24 mouse cellular contexts compared by ENCODE assay signal in genomic region chr3:55769308-55769707, GRCm38 (mm10). TPM values are rescaled to one million over a fixed set of nuclear protein-coding genes. Genes with fewer than 3 reads are reported as not detected.
DNase-seq lines count a peak whose midpoint lies in the region; ATAC-seq lines count a peak whose summit lies in the region.
"Had no signal": no experiment of that assay in that cellular context is flagged by ENCODE, and none has a peak within 500 bp of the region (broad histone marks: within the 10 kb centered on the region; RNA-seq: fewer than 3 reads in every experiment).

No protein-coding gene starts in this region.

- 0 out of 2 replicates have a peak, but pooled peaks cover 4% of the 10 kb centered on the region for H3K36me3 ChIP-seq in hindbrain, embryonic 14.5 days (replicated peaks; ENCODE audit: control insufficient read depth, insufficient read depth)
- no peaks in the 10 kb centered on the region for H3K36me3 ChIP-seq in hindbrain, embryonic 10.5 days
- H3K36me3 ChIP-seq in neural tube, embryonic 13.5 days, result 0 out of 2 replicates have a peak, but pooled peaks cover 5% of the 10 kb centered on the region
- no peaks in the 10 kb centered on the region for H3K36me3 ChIP-seq in neural tube, embryonic 15.5 days
- H3K36me3 ChIP-seq: forebrain, embryonic 10.5 days; heart, embryonic 10.5 days; heart, embryonic 13.5 days; hindbrain, embryonic 12.5 days had no signal

- H3K4me3 ChIP-seq in hindbrain, embryonic 14.5 days (replicated peaks; ENCODE audit: low read length), result no peak overlapping the region
- H3K4me3 ChIP-seq in hindbrain, embryonic 10.5 days, result no peak overlapping the region
- no peak overlapping the region for H3K4me3 ChIP-seq in neural tube, embryonic 13.5 days
- no peak overlapping the region for H3K4me3 ChIP-seq in neural tube, embryonic 15.5 days (replicated peaks)
- H3K4me3 ChIP-seq: embryonic facial prominence, embryonic 13.5 days; forebrain, embryonic 10.5 days; forebrain, embryonic 13.5 days; heart, adult 2 months; heart, embryonic 10.5 days; heart, embryonic 13.5 days; hindbrain, embryonic 12.5 days had no signal

- H3K4me1 ChIP-seq in hindbrain, embryonic 14.5 days (replicated peaks; ENCODE audit: control insufficient read depth, insufficient read depth, low read length), result peaks cover 10% of the 10 kb centered on the region
- H3K4me1 ChIP-seq in hindbrain, embryonic 10.5 days (replicated peaks), result 0 out of 2 replicates have a peak, but pooled peaks cover 4% of the 10 kb centered on the region
- peaks cover 10% of the 10 kb centered on the region for H3K4me1 ChIP-seq in neural tube, embryonic 13.5 days (replicated peaks)
- peaks cover 9% of the 10 kb centered on the region for H3K4me1 ChIP-seq in neural tube, embryonic 15.5 days
- H3K4me1 ChIP-seq: forebrain, embryonic 10.5 days; heart, embryonic 10.5 days; heart, embryonic 13.5 days; hindbrain, embryonic 12.5 days had no signal

- no peaks in the 10 kb centered on the region for H3K9me3 ChIP-seq in hindbrain, embryonic 14.5 days (ENCODE audit: control insufficient read depth, low read length)
- H3K9me3 ChIP-seq in hindbrain, embryonic 10.5 days, result no peaks in the 10 kb centered on the region
- no peaks in the 10 kb centered on the region for H3K9me3 ChIP-seq in neural tube, embryonic 13.5 days
- H3K9me3 ChIP-seq in neural tube, embryonic 15.5 days (replicated peaks), result no peaks in the 10 kb centered on the region
- H3K9me3 ChIP-seq: embryonic facial prominence, embryonic 13.5 days; forebrain, embryonic 10.5 days; forebrain, embryonic 13.5 days; heart, embryonic 10.5 days; heart, embryonic 13.5 days; hindbrain, embryonic 12.5 days had no signal

- 48% methylated on average over 2 of the region's 2 CpGs for WGBS in hindbrain, embryonic 14.5 days
- 77% methylated on average over 2 of the region's 2 CpGs for WGBS in hindbrain, embryonic 10.5 days
- WGBS in neural tube, embryonic 13.5 days, result 19% methylated on average over 2 of the region's 2 CpGs
- WGBS in neural tube, embryonic 15.5 days, result 12% methylated on average over 2 of the region's 2 CpGs

- peak; percentile 55; the same call in 1 of the 2 replicates for ATAC-seq in hindbrain, embryonic 14.5 days (ENCODE audit: low FRiP score)
- ATAC-seq in neural tube, embryonic 13.5 days (ENCODE audit: low read depth), result peak; percentile 57; the same call in 1 of the 2 replicates
- peak; percentile 45; the same call in 1 of the 2 replicates for ATAC-seq in neural tube, embryonic 15.5 days (ENCODE audit: low FRiP score)
- ATAC-seq: forebrain, embryonic 13.5 days; forebrain, embryonic 16.5 days; Patski had no signal

- no peak overlapping the region for H3K9ac ChIP-seq in hindbrain, embryonic 14.5 days
- H3K9ac ChIP-seq in neural tube, embryonic 13.5 days, result no peak overlapping the region
- no peak overlapping the region for H3K9ac ChIP-seq in neural tube, embryonic 15.5 days (replicated peaks)
- H3K9ac ChIP-seq: embryonic facial prominence, embryonic 13.5 days; forebrain, embryonic 13.5 days; heart, embryonic 13.5 days; hindbrain, embryonic 12.5 days had no signal

- DNase-seq in hindbrain, embryonic 14.5 days (ENCODE audit: low spot score), result no peak
- no peak for DNase-seq in hindbrain, embryonic 10.5 days (ENCODE audit: low spot score)
- DNase-seq in layer of hippocampus, adult 9-11 months, result peak; percentile 67
- DNase-seq in layer of hippocampus, adult 11-12 months (ENCODE audit: low spot score), result no peak
- no peak for DNase-seq in right cerebral cortex, postnatal 36 days (ENCODE audit: low spot score in 2 of 2)
- DNase-seq: adrenal gland, postnatal 36 days; cerebellum, adult 18-20 months; cerebellum, adult 9-10 months; cerebellum, postnatal 25 days; gastrocnemius, postnatal 10 days; gastrocnemius, postnatal 36 days; heart, adult 2 months; heart, postnatal 14 days; heart, postnatal 4 days had no signal

- H3K27ac ChIP-seq in hindbrain, embryonic 14.5 days, result no peak overlapping the region
- H3K27ac ChIP-seq in hindbrain, embryonic 10.5 days, result no peak overlapping the region
- H3K27ac ChIP-seq in neural tube, embryonic 13.5 days (replicated peaks), result no peak overlapping the region
- no peak overlapping the region for H3K27ac ChIP-seq in neural tube, embryonic 15.5 days (replicated peaks)
- H3K27ac ChIP-seq: embryonic facial prominence, embryonic 13.5 days; forebrain, embryonic 10.5 days; forebrain, embryonic 13.5 days; heart, adult 2 months; heart, embryonic 10.5 days; heart, embryonic 13.5 days; hindbrain, embryonic 12.5 days had no signal

- H3K27me3 ChIP-seq in hindbrain, embryonic 14.5 days (ENCODE audit: control insufficient read depth, insufficient read depth, low read length), result no peaks in the 10 kb centered on the region
- H3K27me3 ChIP-seq in hindbrain, embryonic 10.5 days (ENCODE audit: insufficient read depth, poor library complexity, severe bottlenecking), result peaks cover under 1% of the 10 kb centered on the region; the same call in 1 of the 2 replicates
- no peaks in the 10 kb centered on the region for H3K27me3 ChIP-seq in neural tube, embryonic 13.5 days
- H3K27me3 ChIP-seq in neural tube, embryonic 15.5 days (replicated peaks), result no peaks in the 10 kb centered on the region
- H3K27me3 ChIP-seq: embryonic facial prominence, embryonic 13.5 days; heart, embryonic 13.5 days; hindbrain, embryonic 12.5 days; Patski had no signal

- H3K4me2 ChIP-seq in hindbrain, embryonic 14.5 days (replicated peaks), result no peak overlapping the region
- H3K4me2 ChIP-seq in neural tube, embryonic 13.5 days, result no peak overlapping the region
- no peak overlapping the region for H3K4me2 ChIP-seq in neural tube, embryonic 15.5 days
- H3K4me2 ChIP-seq: embryonic facial prominence, embryonic 13.5 days; forebrain, embryonic 13.5 days; heart, embryonic 13.5 days; hindbrain, embryonic 12.5 days had no signal

RNA-seq across cellular contexts. Expression of gene Mab21l1, which starts 13.0 kb away (rescaled TPM):
- polyA plus RNA-seq in hindbrain, embryonic 14.5 days (2014; fragmentation: Nextera tagmentation; extraction: Ambion mirVana), result 131 and 149 TPM in 2 replicates
- 26.8 and 57.6 TPM in 2 replicates for polyA plus RNA-seq in hindbrain, embryonic 10.5 days (2016; fragmentation: Nextera tagmentation; extraction: Ambion mirVana)
- 80.7 and 96.6 TPM in 2 replicates for polyA plus RNA-seq in neural tube, embryonic 13.5 days (2015; fragmentation: Nextera tagmentation; extraction: Ambion mirVana)
- polyA plus RNA-seq in neural tube, embryonic 15.5 days (2015; fragmentation: Nextera tagmentation; extraction: Ambion mirVana), result 67.4 and 85.1 TPM in 2 replicates
